Mouse (Mus musculus) activated CD4-positive, CD25-positive, alpha-beta regulatory T cell, adult 4 months (primary cell): Measurements from ENCODE around the gene BC048507. TPM values are rescaled to one million over a fixed set of nuclear protein-coding genes. Genes with fewer than 3 reads are reported as not detected.

ENCODE experiments used
- polyA plus RNA-seq, 2 experiments: library from polyadenylated mRNA; unstranded; fragments of 100-300 nt; shearing (Covaris generic); gene quantifications; one replicate each; pipeline ENCODE4 v1.2.1; 2017

BC048507 gene
- polyA plus RNA-seq, 2 experiments from 2014 or later = not detected

Other genes starting within 250 kb of the BC048507 start
- gene Gm49345, start 225.6 kb upstream of the BC048507 start, polyA plus RNA-seq = 1 to 10 TPM; 2.5 to 5.2 TPM
- 1 to 10 TPM; 6.7 to 8.0 TPM for gene Zfp729a, start 225.5 kb upstream of the BC048507 start, polyA plus RNA-seq
- 10 to 100 TPM; 11.9 to 16.7 TPM for gene Zfp738, start 176.3 kb upstream of the BC048507 start, polyA plus RNA-seq
- 1 to 10 TPM; 6.8 to 7.4 TPM for gene Zfp65, start 134.2 kb upstream of the BC048507 start, polyA plus RNA-seq
- 10 to 100 TPM; 13.0 to 16.3 TPM for gene Zfp85, start 108.1 kb upstream of the BC048507 start, polyA plus RNA-seq
- 1 to 10 TPM; 1.8 to 2.5 TPM for gene Zfp493, start 83.6 kb upstream of the BC048507 start, polyA plus RNA-seq
- 1 to 10 TPM; 6.4 to 6.7 TPM for gene Zfp273, start 49.6 kb upstream of the BC048507 start, polyA plus RNA-seq
- gene Gm10037, start 32.2 kb upstream of the BC048507 start, polyA plus RNA-seq = under 1 TPM in 1 of 2 experiments, not detected in 1; 0.70 TPM